Mouse (Mus musculus): Measurements from ENCODE around the gene Tmem200b.

Gene Tmem200b

GRCm38 (mm10) chr4:131901090-131901489 is 20.5 kb upstream of the Tmem200b start:
- Histone ChIP-seq H3K36me3 (ENCODE audit: insufficient read depth, low read length) (peaks cover 77% of the 10 kb centered on the region), H3K4me3 (replicated peaks; ENCODE audit: low read length) (peak overlapping the region; percentile 71), H3K27me3 (ENCODE audit: insufficient read depth, low read length) (no peaks in the 10 kb centered on the region), H3K9me3 (ENCODE audit: low read length) (no peaks in the 10 kb centered on the region), H3K4me1 (replicated peaks; ENCODE audit: low read depth, low read length) (peaks cover 43% of the 10 kb centered on the region)
- TF ChIP-seq POU5F1 (IDR thresholded peaks at IDR 0.05; ENCODE audit: borderline replicate concordance, low read length), result no peak
- no peak for TF ChIP-seq CTCF (conservative IDR thresholded peaks at IDR 0.05; ENCODE audit: low read length)
- no peak for TF ChIP-seq NANOG (IDR thresholded peaks at IDR 0.05; ENCODE audit: borderline replicate concordance, low read length)

DNA sequence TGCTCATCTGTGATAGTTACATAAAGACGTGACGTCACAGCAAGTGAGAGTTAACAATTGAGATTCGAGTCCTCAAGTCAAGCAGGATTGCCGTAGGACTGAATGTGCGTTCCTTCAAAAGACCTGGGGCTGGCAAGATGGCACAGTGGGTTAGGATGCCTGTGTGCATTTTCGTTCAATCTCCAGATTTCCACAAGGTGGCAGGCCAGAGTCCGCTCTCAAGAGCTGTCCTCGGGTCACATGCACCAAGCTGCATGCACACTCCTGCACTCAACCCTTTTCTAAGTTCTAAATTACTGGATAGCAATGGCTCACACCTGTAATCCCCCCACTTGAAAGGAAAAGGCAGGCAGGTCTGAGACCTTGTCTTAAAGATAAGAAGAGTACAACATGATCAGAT is 17.1 kb upstream of the Tmem200b start:
- TF ChIP-seq CTCF (conservative IDR thresholded peaks at IDR 0.05; ENCODE audit: low read length) (peak; percentile 23; the same call in 1 of the 2 replicates), NANOG (IDR thresholded peaks at IDR 0.05; ENCODE audit: borderline replicate concordance, low read length) (no peak), POU5F1 (IDR thresholded peaks at IDR 0.05; ENCODE audit: borderline replicate concordance, low read length) (no peak)
- Histone ChIP-seq H3K9me3 (ENCODE audit: low read length) (peaks cover 6% of the 10 kb centered on the region; the same call in 1 of the 2 replicates), H3K4me1 (replicated peaks; ENCODE audit: low read depth, low read length) (peaks cover 32% of the 10 kb centered on the region), H3K27me3 (ENCODE audit: insufficient read depth, low read length) (no peaks in the 10 kb centered on the region), H3K4me3 (replicated peaks; ENCODE audit: low read length) (no peak overlapping the region), H3K36me3 (ENCODE audit: insufficient read depth, low read length) (peaks cover 51% of the 10 kb centered on the region)

GRCm38 (mm10) chr4:131906423-131906822 is 15.1 kb upstream of the Tmem200b start:
- no peak for TF ChIP-seq POU5F1 (IDR thresholded peaks at IDR 0.05; ENCODE audit: borderline replicate concordance, low read length)
- no peak for TF ChIP-seq NANOG (IDR thresholded peaks at IDR 0.05; ENCODE audit: borderline replicate concordance, low read length)
- TF ChIP-seq CTCF (conservative IDR thresholded peaks at IDR 0.05; ENCODE audit: low read length), result no peak
- Histone ChIP-seq H3K4me3 (replicated peaks; ENCODE audit: low read length) (no peak overlapping the region), H3K27me3 (ENCODE audit: insufficient read depth, low read length) (no peaks in the 10 kb centered on the region), H3K36me3 (ENCODE audit: insufficient read depth, low read length) (peaks cover 32% of the 10 kb centered on the region), H3K9me3 (ENCODE audit: low read length) (peaks cover 6% of the 10 kb centered on the region; the same call in 1 of the 2 replicates), H3K4me1 (replicated peaks; ENCODE audit: low read depth, low read length) (peaks cover 28% of the 10 kb centered on the region)

GRCm38 (mm10) chr4:131907912-131908311 is 13.7 kb upstream of the Tmem200b start:
- Histone ChIP-seq H3K4me1 (replicated peaks; ENCODE audit: low read depth, low read length) (peaks cover 30% of the 10 kb centered on the region), H3K36me3 (ENCODE audit: insufficient read depth, low read length) (peaks cover 18% of the 10 kb centered on the region), H3K9me3 (ENCODE audit: low read length) (peaks cover 6% of the 10 kb centered on the region; the same call in 1 of the 2 replicates), H3K4me3 (replicated peaks; ENCODE audit: low read length) (no peak overlapping the region), H3K27me3 (ENCODE audit: insufficient read depth, low read length) (peaks cover 5% of the 10 kb centered on the region)
- TF ChIP-seq POU5F1 (IDR thresholded peaks at IDR 0.05; ENCODE audit: borderline replicate concordance, low read length), result no peak
- TF ChIP-seq NANOG (IDR thresholded peaks at IDR 0.05; ENCODE audit: borderline replicate concordance, low read length), result no peak
- peak; percentile 76 for TF ChIP-seq CTCF (conservative IDR thresholded peaks at IDR 0.05; ENCODE audit: low read length)

DNA sequence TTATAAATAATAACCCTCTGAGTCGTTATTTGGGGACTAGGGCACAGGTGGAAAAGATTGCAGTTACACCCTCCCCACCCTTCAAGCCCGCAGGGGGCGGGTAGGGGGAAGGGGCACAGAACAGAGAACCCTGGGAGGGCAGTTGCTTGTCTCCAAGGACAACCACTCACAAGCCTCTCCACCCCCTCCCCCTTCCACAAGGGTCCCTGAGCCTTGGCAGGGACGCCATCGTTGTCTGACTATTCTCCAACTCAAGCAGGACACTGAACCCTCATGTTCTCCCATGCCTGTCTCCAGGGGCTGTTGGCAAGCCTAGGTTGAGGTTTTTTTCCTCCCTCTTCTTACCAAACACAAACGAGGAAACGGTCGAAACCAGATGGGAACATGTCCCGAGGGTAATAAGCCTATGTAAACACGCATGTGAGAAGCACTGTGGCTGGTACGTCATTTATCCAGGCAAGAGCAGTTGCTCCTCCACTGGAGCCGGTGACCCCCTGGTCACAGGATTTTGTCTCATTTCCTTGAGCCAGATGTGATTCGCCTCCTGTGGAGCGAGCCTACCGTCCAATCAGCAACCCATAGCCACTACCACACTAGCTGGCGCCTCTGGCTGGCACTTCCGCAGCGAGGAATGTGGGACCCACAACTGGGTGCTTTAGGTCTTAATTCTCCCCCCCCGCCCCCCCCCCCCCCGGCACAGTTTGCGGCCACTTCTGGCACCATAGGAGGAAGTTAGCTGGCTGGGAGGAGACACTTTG is 11.2 kb upstream of the Tmem200b start:
- H3K9me3 ChIP-seq (ENCODE audit: low read length), result peaks cover 6% of the 10 kb centered on the region; the same call in 1 of the 2 replicates
- peaks cover 36% of the 10 kb centered on the region for H3K4me1 ChIP-seq (replicated peaks; ENCODE audit: low read depth, low read length)
- peaks cover 28% of the 10 kb centered on the region for H3K27me3 ChIP-seq (ENCODE audit: insufficient read depth, low read length)
- no peak for TF ChIP-seq POU5F1 (IDR thresholded peaks at IDR 0.05; ENCODE audit: borderline replicate concordance, low read length)
- no peak for TF ChIP-seq NANOG (IDR thresholded peaks at IDR 0.05; ENCODE audit: borderline replicate concordance, low read length)
- TF ChIP-seq CTCF (conservative IDR thresholded peaks at IDR 0.05; ENCODE audit: low read length), result no peak
- H3K36me3 ChIP-seq (ENCODE audit: insufficient read depth, low read length), result peaks cover 2% of the 10 kb centered on the region; the same call in 1 of the 2 replicates
- H3K4me3 ChIP-seq (replicated peaks; ENCODE audit: low read length), result peak overlapping the region; percentile 17; the same call in 1 of the 2 replicates

GRCm38 (mm10) chr4:131911521-131911920 is 10.1 kb upstream of the Tmem200b start:
- Histone ChIP-seq H3K9me3 (ENCODE audit: low read length) (peaks cover 6% of the 10 kb centered on the region; the same call in 1 of the 2 replicates), H3K4me1 (replicated peaks; ENCODE audit: low read depth, low read length) (peaks cover 44% of the 10 kb centered on the region), H3K27me3 (ENCODE audit: insufficient read depth, low read length) (peaks cover 38% of the 10 kb centered on the region), H3K4me3 (replicated peaks; ENCODE audit: low read length) (no peak overlapping the region), H3K36me3 (ENCODE audit: insufficient read depth, low read length) (no peaks in the 10 kb centered on the region)
- no peak for TF ChIP-seq NANOG (IDR thresholded peaks at IDR 0.05; ENCODE audit: borderline replicate concordance, low read length)
- TF ChIP-seq CTCF (conservative IDR thresholded peaks at IDR 0.05; ENCODE audit: low read length), result no peak
- no peak for TF ChIP-seq POU5F1 (IDR thresholded peaks at IDR 0.05; ENCODE audit: borderline replicate concordance, low read length)

DNA sequence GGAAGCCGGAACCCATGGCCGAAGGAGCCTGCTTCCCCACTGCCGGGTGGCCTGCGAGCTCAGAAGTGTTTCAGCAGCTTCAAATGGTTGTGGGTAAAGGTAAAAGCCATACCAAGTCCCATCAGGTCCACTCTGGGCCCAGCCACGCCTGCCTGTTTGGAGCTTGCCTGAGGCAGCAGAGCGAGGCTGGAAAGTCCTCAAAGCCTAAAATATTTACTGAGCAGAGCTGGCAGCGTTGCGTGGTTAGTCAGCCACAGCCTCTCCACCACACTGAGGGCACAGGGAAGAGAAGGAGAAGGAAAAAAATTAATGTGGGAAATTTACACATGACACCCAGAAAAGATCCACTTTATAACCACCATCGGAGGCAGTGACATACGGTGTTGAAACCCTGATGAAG is 8.0 kb upstream of the Tmem200b start:
- no peak for TF ChIP-seq POU5F1 (IDR thresholded peaks at IDR 0.05; ENCODE audit: borderline replicate concordance, low read length)
- TF ChIP-seq CTCF (conservative IDR thresholded peaks at IDR 0.05; ENCODE audit: low read length), result no peak
- TF ChIP-seq NANOG (IDR thresholded peaks at IDR 0.05; ENCODE audit: borderline replicate concordance, low read length), result no peak
- no peaks in the 10 kb centered on the region for H3K36me3 ChIP-seq (ENCODE audit: insufficient read depth, low read length)
- no peak overlapping the region for H3K4me3 ChIP-seq (replicated peaks; ENCODE audit: low read length)
- H3K27me3 ChIP-seq (ENCODE audit: insufficient read depth, low read length), result peaks cover 56% of the 10 kb centered on the region
- peaks cover 62% of the 10 kb centered on the region for H3K4me1 ChIP-seq (replicated peaks; ENCODE audit: low read depth, low read length)
- H3K9me3 ChIP-seq (ENCODE audit: low read length), result peaks cover 1% of the 10 kb centered on the region; the same call in 1 of the 2 replicates

- Histone ChIP-seq H3K4me1 (replicated peaks; ENCODE audit: low read depth, low read length) (peaks cover 68% of the 10 kb centered on the region), H3K9me3 (ENCODE audit: low read length) (no peaks in the 10 kb centered on the region), H3K4me3 (replicated peaks; ENCODE audit: low read length) (no peak overlapping the region), H3K36me3 (ENCODE audit: insufficient read depth, low read length) (no peaks in the 10 kb centered on the region), H3K27me3 (ENCODE audit: insufficient read depth, low read length) (peaks cover 61% of the 10 kb centered on the region)
- TF ChIP-seq CTCF (conservative IDR thresholded peaks at IDR 0.05; ENCODE audit: low read length) (no peak), POU5F1 (IDR thresholded peaks at IDR 0.05; ENCODE audit: borderline replicate concordance, low read length) (no peak), NANOG (IDR thresholded peaks at IDR 0.05; ENCODE audit: borderline replicate concordance, low read length) (no peak)
These were observed 7.4 kb upstream of the Tmem200b start for GRCm38 (mm10) chr4:131914046-131914643.

Data from E14TG2a.4 (cell line).